Mouse (Mus musculus) megakaryocyte, embryonic 14.5 days (primary cell): Measurements from ENCODE around the gene Tcl1b5.

Source experiments
- FLI1 ChIP-seq: IDR thresholded peaks from 2 replicates; pipeline ENCODE4 v1.6.1; 2012; ENCODE audit warnings: low read length, inconsistent platforms, mixed read lengths
- GATA1 ChIP-seq: IDR thresholded peaks from 3 replicates; pipeline ENCODE4 v1.6.1; 2012; ENCODE audit warnings: mixed read lengths, low read length, inconsistent platforms, borderline replicate concordance

DNA sequence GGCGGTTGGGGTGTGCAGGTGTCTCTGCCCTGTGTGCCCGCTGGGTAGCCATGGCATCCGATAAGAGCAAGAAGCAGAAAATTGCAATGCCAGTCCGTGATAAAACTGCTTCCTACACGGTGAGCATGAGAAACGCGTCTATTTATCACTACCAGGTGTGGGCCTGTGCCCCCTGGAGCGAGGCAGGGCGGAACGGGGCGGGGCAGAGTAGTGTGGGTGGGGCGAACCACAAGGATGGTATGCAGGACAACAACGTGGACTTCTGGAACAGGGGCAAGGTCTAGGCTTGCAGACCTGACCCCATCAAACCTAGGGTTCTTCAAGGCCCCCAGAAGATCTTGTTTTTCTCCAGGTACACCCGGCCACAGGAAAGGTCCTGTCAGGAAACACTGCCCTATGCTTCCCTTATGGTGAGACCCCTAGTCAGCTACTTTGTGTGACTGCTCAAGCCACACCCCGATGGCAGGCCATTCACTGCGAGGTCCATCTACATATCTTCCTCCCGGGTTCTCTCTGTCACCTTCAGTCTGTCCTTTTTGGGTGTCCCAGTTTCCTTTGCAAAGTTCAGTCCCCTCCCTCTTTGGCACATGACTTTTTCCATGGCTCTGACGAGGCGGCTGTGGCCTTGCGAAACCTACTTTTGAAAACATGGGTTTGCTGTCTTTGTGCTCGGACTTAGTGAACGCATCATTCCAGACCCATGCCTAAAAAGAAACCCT, 46.6 kb downstream of the Tcl1b5 start, which contains the start of gene Tcl1:
- TF ChIP-seq GATA1: no peak
- no peak for TF ChIP-seq FLI1
